Mouse (Mus musculus): ENCODE data around the gene Nup107. TPM values are rescaled to one million over a fixed set of nuclear protein-coding genes. Genes with fewer than 3 reads are reported as not detected.

The Nup107 gene
- polyA plus RNA-seq, 1 experiment from 2014 or later: 58.8 TPM

- no peak overlapping the region for H3K27ac ChIP-seq
- H3K4me1 ChIP-seq (replicated peaks): no peaks in the 10 kb centered on the region
- no peak overlapping the region for H3K4me3 ChIP-seq (replicated peaks)
- no peaks in the 10 kb centered on the region for H3K27me3 ChIP-seq (replicated peaks)
- H3K9ac ChIP-seq: no peak overlapping the region
- no peak for ATAC-seq
- H3K9me3 ChIP-seq: no peaks in the 10 kb centered on the region
- peaks cover 42% of the 10 kb centered on the region for H3K36me3 ChIP-seq
- 87% methylated on average over 6 of the region's 6 CpGs for WGBS
- H3K4me2 ChIP-seq (replicated peaks): no peak overlapping the region
Measured at GRCm38 (mm10) chr10:117775401-117776144, 16.9 kb downstream of the Nup107 start.

- Histone ChIP-seq H3K27me3 (replicated peaks) (no peaks in the 10 kb centered on the region), H3K4me1 (replicated peaks) (no peaks in the 10 kb centered on the region), H3K9me3 (no peaks in the 10 kb centered on the region), H3K9ac (no peak overlapping the region), H3K4me2 (replicated peaks) (no peak overlapping the region), H3K4me3 (replicated peaks) (no peak overlapping the region), H3K27ac (no peak overlapping the region), H3K36me3 (peaks cover 48% of the 10 kb centered on the region)
- no peak for ATAC-seq
- WGBS: 100% methylated on average over 1 of the region's 1 CpGs
Measured at GRCm38 (mm10) chr10:117774817-117775120, 17.7 kb downstream of the Nup107 start.

- Histone ChIP-seq H3K4me2 (replicated peaks) (no peak overlapping the region), H3K9ac (no peak overlapping the region), H3K27me3 (replicated peaks) (no peaks in the 10 kb centered on the region), H3K4me1 (replicated peaks) (no peaks in the 10 kb centered on the region), H3K27ac (no peak overlapping the region), H3K9me3 (no peaks in the 10 kb centered on the region), H3K4me3 (replicated peaks) (no peak overlapping the region), H3K36me3 (peaks cover 51% of the 10 kb centered on the region)
- 94% methylated on average over 22 of the region's 22 CpGs for WGBS
- no peak for ATAC-seq
Measured at GRCm38 (mm10) chr10:117774011-117774816, 18.3 kb downstream of the Nup107 start.

- 93% methylated on average over 7 of the region's 7 CpGs for WGBS
- no peaks in the 10 kb centered on the region for H3K27me3 ChIP-seq (replicated peaks)
- no peak overlapping the region for H3K4me2 ChIP-seq (replicated peaks)
- no peaks in the 10 kb centered on the region for H3K4me1 ChIP-seq (replicated peaks)
- ATAC-seq: no peak
- H3K27ac ChIP-seq: no peak overlapping the region
- no peaks in the 10 kb centered on the region for H3K9me3 ChIP-seq
- H3K9ac ChIP-seq: no peak overlapping the region
- peaks cover 46% of the 10 kb centered on the region for H3K36me3 ChIP-seq
- H3K4me3 ChIP-seq (replicated peaks): no peak overlapping the region
Measured at GRCm38 (mm10) chr10:117773106-117773720, 19.3 kb downstream of the Nup107 start.

GRCm38 (mm10) chr10:117772364-117773105, 20.0 kb downstream of the Nup107 start:
- no peak overlapping the region for H3K9ac ChIP-seq
- no peak overlapping the region for H3K27ac ChIP-seq
- no peaks in the 10 kb centered on the region for H3K4me1 ChIP-seq (replicated peaks)
- WGBS: 91% methylated on average over 17 of the region's 17 CpGs
- ATAC-seq: no peak
- H3K4me2 ChIP-seq (replicated peaks): no peak overlapping the region
- no peaks in the 10 kb centered on the region for H3K9me3 ChIP-seq
- peaks cover 53% of the 10 kb centered on the region for H3K36me3 ChIP-seq
- no peak overlapping the region for H3K4me3 ChIP-seq (replicated peaks)
- no peaks in the 10 kb centered on the region for H3K27me3 ChIP-seq (replicated peaks)

GRCm38 (mm10) chr10:117771131-117771510, 21.4 kb downstream of the Nup107 start:
- ATAC-seq: no peak
- no peaks in the 10 kb centered on the region for H3K27me3 ChIP-seq (replicated peaks)
- H3K9me3 ChIP-seq: no peaks in the 10 kb centered on the region
- 95% methylated on average over 10 of the region's 10 CpGs for WGBS
- H3K9ac ChIP-seq: no peak overlapping the region
- H3K36me3 ChIP-seq: peaks cover 53% of the 10 kb centered on the region
- H3K27ac ChIP-seq: no peak overlapping the region
- no peak overlapping the region for H3K4me2 ChIP-seq (replicated peaks)
- no peak overlapping the region for H3K4me3 ChIP-seq (replicated peaks)
- no peaks in the 10 kb centered on the region for H3K4me1 ChIP-seq (replicated peaks)

GRCm38 (mm10) chr10:117770286-117771130, 22.0 kb downstream of the Nup107 start:
- H3K4me2 ChIP-seq (replicated peaks): no peak overlapping the region
- H3K4me1 ChIP-seq (replicated peaks): no peaks in the 10 kb centered on the region
- no peak overlapping the region for H3K9ac ChIP-seq
- 94% methylated on average over 18 of the region's 18 CpGs for WGBS
- no peak for ATAC-seq
- no peak overlapping the region for H3K4me3 ChIP-seq (replicated peaks)
- H3K27ac ChIP-seq: no peak overlapping the region
- H3K36me3 ChIP-seq: peaks cover 53% of the 10 kb centered on the region
- H3K27me3 ChIP-seq (replicated peaks): no peaks in the 10 kb centered on the region
- no peaks in the 10 kb centered on the region for H3K9me3 ChIP-seq

GRCm38 (mm10) chr10:117769541-117770285, 22.8 kb downstream of the Nup107 start:
- Histone ChIP-seq H3K4me1 (replicated peaks) (no peaks in the 10 kb centered on the region), H3K4me3 (replicated peaks) (no peak overlapping the region), H3K9ac (no peak overlapping the region), H3K4me2 (replicated peaks) (no peak overlapping the region), H3K27ac (no peak overlapping the region), H3K36me3 (peaks cover 52% of the 10 kb centered on the region), H3K27me3 (replicated peaks) (no peaks in the 10 kb centered on the region), H3K9me3 (no peaks in the 10 kb centered on the region)
- WGBS: 93% methylated on average over 9 of the region's 9 CpGs
- ATAC-seq: no peak

- Histone ChIP-seq H3K9me3 (no peaks in the 10 kb centered on the region), H3K4me2 (replicated peaks) (no peak overlapping the region), H3K9ac (no peak overlapping the region), H3K4me3 (replicated peaks) (no peak overlapping the region), H3K27me3 (replicated peaks) (no peaks in the 10 kb centered on the region), H3K36me3 (peaks cover 41% of the 10 kb centered on the region), H3K27ac (no peak overlapping the region), H3K4me1 (replicated peaks) (no peaks in the 10 kb centered on the region)
- ATAC-seq: no peak
- WGBS: 90% methylated on average over 7 of the region's 7 CpGs
Measured at GRCm38 (mm10) chr10:117768141-117768440, 24.4 kb downstream of the Nup107 start.

- Histone ChIP-seq H3K4me3 (replicated peaks) (no peak overlapping the region), H3K4me2 (replicated peaks) (no peak overlapping the region), H3K36me3 (peaks cover 39% of the 10 kb centered on the region), H3K27ac (no peak overlapping the region), H3K4me1 (replicated peaks) (no peaks in the 10 kb centered on the region), H3K27me3 (replicated peaks) (no peaks in the 10 kb centered on the region), H3K9ac (no peak overlapping the region), H3K9me3 (no peaks in the 10 kb centered on the region)
- no peak for ATAC-seq
- 85% methylated on average over 10 of the region's 10 CpGs for WGBS
Measured at GRCm38 (mm10) chr10:117767286-117768140, 25.0 kb downstream of the Nup107 start.

- H3K4me2 ChIP-seq (replicated peaks): no peak overlapping the region
- H3K4me1 ChIP-seq (replicated peaks): no peaks in the 10 kb centered on the region
- WGBS: 90% methylated on average over 5 of the region's 5 CpGs
- no peak overlapping the region for H3K9ac ChIP-seq
- no peak for ATAC-seq
- H3K27ac ChIP-seq: no peak overlapping the region
- H3K36me3 ChIP-seq: peaks cover 35% of the 10 kb centered on the region
- H3K9me3 ChIP-seq: no peaks in the 10 kb centered on the region
- no peaks in the 10 kb centered on the region for H3K27me3 ChIP-seq (replicated peaks)
- no peak overlapping the region for H3K4me3 ChIP-seq (replicated peaks)
Measured at GRCm38 (mm10) chr10:117766896-117767160, 25.7 kb downstream of the Nup107 start.

All from intestine, embryonic 15.5 days (tissue).